Mouse (Mus musculus) G1E (cell line): ENCODE measurements around the gene Gpc6. TPM values are rescaled to one million over a fixed set of nuclear protein-coding genes. Genes with fewer than 3 reads are reported as not detected.

Experiments used
- ATAC-seq: 2 replicates; pipeline ENCODE4 v1.8.0; 2016; ENCODE audit warnings: mild to moderate bottlenecking; ENCODE audit not compliant: insufficient number of reproducible peaks, poor library complexity, low FRiP score, severe bottlenecking; ENCODE audit errors: extremely low read depth
- DNase-seq: peaks from one replicate; pipeline ENCODE4 v3.0.0; 2012; ENCODE audit warnings: low spot score
- H3K27me3 ChIP-seq: 2 replicates; pipeline ENCODE4 v1.6.1; 2012; ENCODE audit warnings: mild to moderate bottlenecking, low read length, inconsistent platforms; ENCODE audit not compliant: insufficient read depth
- H3K36me3 ChIP-seq: replicated peaks from 2 replicates; pipeline ENCODE3; 2012; ENCODE audit warnings: mild to moderate bottlenecking, inconsistent platforms
- H3K4me1 ChIP-seq: 2 replicates; pipeline ENCODE4 v1.6.1; 2012; ENCODE audit warnings: low read depth, low read length, inconsistent platforms, mixed read lengths; ENCODE audit not compliant: insufficient read depth
- H3K4me3 ChIP-seq: 2 replicates; pipeline ENCODE4 v1.5.1; 2012; ENCODE audit warnings: low read depth, mild to moderate bottlenecking, inconsistent platforms, low read length, moderate library complexity, mixed read lengths
- H3K9me3 ChIP-seq: replicated peaks from 2 replicates; pipeline ENCODE4 v1.6.1; 2012; ENCODE audit warnings: inconsistent platforms
- CTCF ChIP-seq: IDR thresholded peaks from 2 replicates; pipeline ENCODE4 v1.5.1; 2012; ENCODE audit warnings: low read depth, low read length, inconsistent platforms, mixed read lengths
- GATA1 ChIP-seq: IDR thresholded peaks from 2 replicates; pipeline ENCODE4 v1.6.1; 2012; ENCODE audit warnings: borderline replicate concordance, low read length, inconsistent platforms, mixed read lengths
- GATA2 ChIP-seq: IDR thresholded peaks from 2 replicates; pipeline ENCODE4 v1.6.1; 2012; ENCODE audit warnings: low read depth, low read length, inconsistent platforms, borderline replicate concordance
- POLR2AphosphoS5 ChIP-seq: IDR thresholded peaks from 2 replicates; pipeline ENCODE4 v1.6.1; 2012; ENCODE audit warnings: low read depth, low read length, inconsistent platforms; ENCODE audit not compliant: insufficient replicate concordance
- TAL1 ChIP-seq: conservative IDR thresholded peaks from 2 replicates; pipeline ENCODE4 v1.6.1; 2012; ENCODE audit warnings: low read depth, low read length, inconsistent platforms, mixed read lengths
- polyA plus RNA-seq: library from polyadenylated mRNA; stranded (reverse); fragments of >175 nt; gene quantifications from 2 replicates; pipeline ENCODE4 v1.2.3, GENCODE M21; 2012
- total RNA-seq, 2 experiments: library from RNA; stranded (forward) in 1 of 2; stranded (reverse) in 1 of 2; fragments of 200-1000 nt in 1 of 2; fragments of >200 nt in 1 of 2; fragmentation: Nextera tagmentation in 1 of 2; gene quantifications; 2 replicates each; pipeline ENCODE4 v1.2.3; 2014 to 2017

Gpc6 gene
- total and polyA plus RNA-seq, 3 experiments = 0.22 TPM; not detected in 2

DNA sequence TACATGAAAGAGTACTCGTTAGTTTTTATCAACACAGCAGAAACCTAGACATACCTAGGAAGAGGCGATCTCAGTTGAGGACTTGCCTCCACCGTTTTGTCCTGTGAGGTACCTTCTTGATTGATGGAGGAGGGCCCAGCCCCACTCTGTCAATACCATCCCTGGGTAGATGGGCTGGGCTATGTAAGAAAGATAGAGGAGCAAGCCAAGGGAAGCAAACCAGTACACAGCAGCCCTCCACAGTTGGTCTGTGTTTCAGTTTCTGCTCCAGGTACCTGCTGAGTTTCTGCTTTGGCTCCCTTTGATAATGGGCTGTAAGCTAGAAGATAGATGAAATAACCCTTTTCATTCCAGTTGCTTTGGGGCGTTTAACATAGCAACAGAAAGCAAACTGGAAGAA lies 916.1 kb downstream of the Gpc6 start:
- no peak for ATAC-seq
- no peaks in the 10 kb centered on the region for H3K36me3 ChIP-seq
- DNase-seq = no peak
- H3K27me3 ChIP-seq = no peaks in the 10 kb centered on the region
- no peak overlapping the region for H3K4me3 ChIP-seq
- H3K4me1 ChIP-seq = no peaks in the 10 kb centered on the region
- TF ChIP-seq GATA2 (no peak), POLR2AphosphoS5 (no peak), GATA1 (no peak), TAL1 (no peak), CTCF (no peak)
- H3K9me3 ChIP-seq = peaks cover 48% of the 10 kb centered on the region

GRCm38 (mm10) chr14:117841797-117842553 lies 916.9 kb downstream of the Gpc6 start:
- peaks cover 42% of the 10 kb centered on the region for H3K9me3 ChIP-seq
- no peaks in the 10 kb centered on the region for H3K27me3 ChIP-seq
- H3K4me1 ChIP-seq = no peaks in the 10 kb centered on the region
- no peak for TF ChIP-seq GATA1
- TF ChIP-seq GATA2 = no peak
- TF ChIP-seq POLR2AphosphoS5 = no peak
- TF ChIP-seq TAL1 = no peak
- TF ChIP-seq CTCF = no peak
- DNase-seq = no peak
- ATAC-seq = no peak
- no peaks in the 10 kb centered on the region for H3K36me3 ChIP-seq
- no peak overlapping the region for H3K4me3 ChIP-seq

GRCm38 (mm10) chr14:117849591-117850505 lies 924.7 kb downstream of the Gpc6 start:
- no peak for DNase-seq

DNA sequence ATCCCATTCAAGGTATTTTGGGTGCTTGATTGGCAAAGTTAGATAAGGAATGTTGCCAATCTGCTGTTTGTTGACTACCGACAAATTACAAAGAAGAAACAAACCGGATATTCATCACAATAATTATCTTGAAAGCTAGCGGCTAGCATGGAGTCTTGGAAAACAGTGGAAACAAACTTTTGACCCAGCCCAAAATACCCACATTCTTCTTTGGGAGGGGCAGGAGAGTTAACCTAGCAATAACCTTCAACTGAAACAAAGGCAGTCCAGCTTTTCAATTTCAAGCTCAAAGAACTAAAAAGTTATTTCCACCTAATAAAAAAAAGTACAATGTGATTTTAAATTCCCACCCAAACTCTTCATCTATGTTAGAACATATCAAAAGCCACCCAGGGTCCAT lies 927.2 kb downstream of the Gpc6 start:
- H3K36me3 ChIP-seq = no peaks in the 10 kb centered on the region
- DNase-seq (no peak), ATAC-seq (no peak)
- H3K4me1 ChIP-seq = no peaks in the 10 kb centered on the region
- no peaks in the 10 kb centered on the region for H3K27me3 ChIP-seq
- no peak overlapping the region for H3K4me3 ChIP-seq
- H3K9me3 ChIP-seq = peaks cover 22% of the 10 kb centered on the region
- no peak for TF ChIP-seq POLR2AphosphoS5
- no peak for TF ChIP-seq CTCF
- TF ChIP-seq TAL1 = no peak
- TF ChIP-seq GATA2 = no peak
- no peak for TF ChIP-seq GATA1

More at GRCm38 (mm10) chr14:117849591-117850505, 924.7 kb downstream of the Gpc6 start:
- Histone ChIP-seq H3K9me3 (peaks cover 29% of the 10 kb centered on the region), H3K36me3 (no peaks in the 10 kb centered on the region), H3K4me1 (no peaks in the 10 kb centered on the region), H3K4me3 (no peak overlapping the region), H3K27me3 (no peaks in the 10 kb centered on the region)
- ATAC-seq = no peak
- TF ChIP-seq GATA1 (no peak), GATA2 (no peak), POLR2AphosphoS5 (no peak), CTCF (no peak), TAL1 (no peak)

GRCm38 (mm10) chr14:117852842-117853241 lies 927.7 kb downstream of the Gpc6 start:
- DNase-seq (no peak), ATAC-seq (no peak)
- H3K36me3 ChIP-seq = no peaks in the 10 kb centered on the region
- H3K27me3 ChIP-seq = no peaks in the 10 kb centered on the region
- TF ChIP-seq POLR2AphosphoS5 (no peak), GATA1 (no peak), GATA2 (no peak), TAL1 (no peak), CTCF (no peak)
- no peaks in the 10 kb centered on the region for H3K4me1 ChIP-seq
- H3K9me3 ChIP-seq = peaks cover 22% of the 10 kb centered on the region
- no peak overlapping the region for H3K4me3 ChIP-seq

DNA sequence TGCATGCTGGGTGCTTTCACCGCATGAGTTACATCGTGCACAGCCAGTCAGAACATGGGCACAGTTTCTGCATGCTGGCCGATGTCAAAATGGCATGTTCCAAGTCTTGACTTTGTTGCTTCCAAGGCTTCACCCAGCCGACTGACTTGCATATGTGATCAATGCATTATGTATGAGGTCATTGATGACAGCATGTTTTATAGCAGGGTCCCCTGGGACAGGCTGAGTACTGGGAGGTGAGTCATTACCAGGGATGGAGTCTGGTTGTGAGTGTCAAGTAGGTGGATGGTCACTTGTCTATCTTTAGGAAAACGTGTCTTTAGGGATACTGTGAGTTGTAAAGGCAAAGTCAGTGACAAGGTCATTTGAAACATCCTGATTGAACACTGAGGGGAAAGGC lies 929.4 kb downstream of the Gpc6 start:
- H3K27me3 ChIP-seq = no peaks in the 10 kb centered on the region
- ATAC-seq (no peak), DNase-seq (no peak)
- no peaks in the 10 kb centered on the region for H3K4me1 ChIP-seq
- peaks cover 15% of the 10 kb centered on the region for H3K9me3 ChIP-seq
- no peaks in the 10 kb centered on the region for H3K36me3 ChIP-seq
- TF ChIP-seq POLR2AphosphoS5 = no peak
- TF ChIP-seq GATA1 = no peak
- TF ChIP-seq CTCF = no peak
- TF ChIP-seq TAL1 = no peak
- no peak for TF ChIP-seq GATA2
- no peak overlapping the region for H3K4me3 ChIP-seq
